Mouse (Mus musculus) megakaryocyte, embryonic 14.5 days (primary cell): ENCODE data around the gene Kmt2b.

Source experiments
- FLI1 ChIP-seq: IDR thresholded peaks from 2 replicates; pipeline ENCODE4 v1.6.1; 2012; ENCODE audit warnings: low read length, inconsistent platforms, mixed read lengths
- GATA1 ChIP-seq: IDR thresholded peaks from 3 replicates; pipeline ENCODE4 v1.6.1; 2012; ENCODE audit warnings: mixed read lengths, low read length, inconsistent platforms, borderline replicate concordance

GRCm38 (mm10) chr7:30636395-30636794, 47.9 kb upstream of the Kmt2b start:
- TF ChIP-seq FLI1 (no peak), GATA1 (no peak)
